16 mouse cellular contexts compared by ENCODE assay signal in the genomic region with DNA sequence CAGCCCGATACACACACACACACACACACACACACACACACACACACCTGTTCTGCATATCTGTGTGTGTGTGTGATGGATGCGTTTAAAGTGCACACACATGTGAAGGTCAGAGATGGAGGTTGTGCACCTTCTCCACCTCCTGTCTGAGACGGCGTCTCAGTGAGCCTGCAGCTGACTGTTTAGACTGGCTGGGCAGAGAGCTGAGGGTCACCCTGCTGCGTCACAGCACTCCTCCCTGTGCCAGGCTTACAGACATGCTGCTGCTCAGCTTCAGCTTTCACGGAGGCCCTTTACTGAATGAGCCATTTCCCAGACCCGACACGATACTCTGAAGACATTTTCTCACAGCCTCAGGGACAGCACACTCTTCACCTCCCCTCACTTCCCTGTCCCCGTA.
"Had no signal": no experiment of that assay in that cellular context is flagged by ENCODE, and none has a peak within 500 bp of the region (broad histone marks: within the 10 kb centered on the region; RNA-seq: fewer than 3 reads in every experiment).

No protein-coding gene starts in this region.

- H3K27ac ChIP-seq: left cerebral cortex, adult 2 months; limb, embryonic 10.5 days; liver, embryonic 14.5 days; macrophage; midbrain, embryonic 13.5 days; neural tube, embryonic 15.5 days had no signal

- H3K4me2 ChIP-seq: lung, embryonic 14.5 days; midbrain, embryonic 13.5 days; neural tube, embryonic 15.5 days had no signal

- H3K9ac ChIP-seq: liver, embryonic 14.5 days; lung, embryonic 14.5 days; midbrain, embryonic 13.5 days; neural tube, embryonic 15.5 days had no signal

- H3K27me3 ChIP-seq: midbrain, embryonic 13.5 days; neural tube, embryonic 15.5 days had no signal

- ATAC-seq: midbrain, embryonic 13.5 days had no signal

- H3K4me1 ChIP-seq: limb, embryonic 10.5 days; midbrain, embryonic 13.5 days; neural tube, embryonic 15.5 days had no signal

- H3K4me3 ChIP-seq: left cerebral cortex, adult 2 months; limb, embryonic 10.5 days; midbrain, embryonic 13.5 days; myocyte; neural tube, embryonic 15.5 days had no signal

- H3K9me3 ChIP-seq: limb, embryonic 10.5 days; midbrain, embryonic 13.5 days; neural tube, embryonic 15.5 days had no signal

- DNase-seq: kidney, adult 8-10 months; kidney, postnatal 25 days; lung, postnatal 14 days; retina, postnatal 1 day; right cerebral cortex, postnatal 4 days; spleen, adult 18-20 months; thymus, adult 18-20 months; thymus, postnatal 14 days had no signal
